Mouse (Mus musculus) liver, embryonic 16.5 days (tissue): ENCODE data around the gene St6galnac6. TPM values are rescaled to one million over a fixed set of nuclear protein-coding genes. Genes with fewer than 3 reads are reported as not detected.

Experiments
- ATAC-seq: fragments of 200-750 bp; cut with Nextera tagmentation; 2 replicates; pipeline ENCODE4 v1.8.0; 2017; ENCODE audit warnings: low read depth, mild to moderate bottlenecking, moderate number of reproducible peaks, moderate library complexity
- H3K27ac ChIP-seq: fragments of 300-500 bp; sonication (generic); 2 replicates; pipeline ENCODE4 v1.5.1; 2014; ENCODE audit warnings: mild to moderate bottlenecking, low read length
- H3K27me3 ChIP-seq: fragments of 300-500 bp; sonication (generic); 2 replicates; pipeline ENCODE4 v1.6.1; 2014; ENCODE audit warnings: low read depth, low read length, mixed read lengths; ENCODE audit not compliant: control insufficient read depth, insufficient read depth
- H3K36me3 ChIP-seq: fragments of 300-500 bp; sonication (generic); 2 replicates; pipeline ENCODE4 v1.6.1; 2014; ENCODE audit warnings: mild to moderate bottlenecking; ENCODE audit not compliant: control insufficient read depth, insufficient read depth
- H3K4me1 ChIP-seq: fragments of 300-500 bp; sonication (generic); 2 replicates; pipeline ENCODE4 v1.6.1; 2014; ENCODE audit warnings: low read depth, low read length, mixed read lengths; ENCODE audit not compliant: control insufficient read depth
- H3K4me2 ChIP-seq: fragments of 300-500 bp; sonication (generic); 2 replicates; pipeline ENCODE4 v1.6.1; 2014; ENCODE audit warnings: low read depth, low read length, mixed read lengths
- H3K4me3 ChIP-seq: fragments of 300-500 bp; sonication (generic); 2 replicates; pipeline ENCODE4 v1.5.1; 2014; ENCODE audit warnings: low read depth, mild to moderate bottlenecking, low read length
- H3K9ac ChIP-seq: fragments of 300-500 bp; sonication (generic); 2 replicates; pipeline ENCODE4 v1.6.1; 2014; ENCODE audit warnings: low read depth, low read length
- H3K9me3 ChIP-seq: fragments of 300-500 bp; sonication (generic); replicated peaks from 2 replicates; pipeline ENCODE4 v1.6.1; 2016; ENCODE audit warnings: low read length; ENCODE audit not compliant: control insufficient read depth
- WGBS: fragments of 180-500 bp; shearing (Covaris S2); extraction: QIAGEN DNeasy Blood & Tissue Kit; methylation state at CpG from one replicate; pipeline ENCODE4 v1.1.7; 2014; ENCODE audit not compliant: insufficient replicate concordance; 5-methylcytosine and 5-hydroxymethylcytosine counted together
- polyA plus RNA-seq: library from polyadenylated mRNA; unstranded; fragments of >200 nt; fragmentation: Nextera tagmentation; extraction: Ambion mirVana; gene quantifications from 2 replicates; pipeline ENCODE4 v1.2.1, GENCODE M21; 2015

St6galnac6 gene
- polyA plus RNA-seq = 12.0 and 12.8 TPM in 2 replicates

GRCm38 (mm10) chr2:32599409-32599808 is at the start of gene St6galnac6:
St6galnac6 (plus strand) TSS chr2:32599709.
- H3K36me3 ChIP-seq = no peaks in the 10 kb centered on the region
- ATAC-seq = no peak
- H3K9me3 ChIP-seq = no peaks in the 10 kb centered on the region
- 74% methylated on average over 3 of the region's 3 CpGs for WGBS
- peaks cover 16% of the 10 kb centered on the region for H3K4me1 ChIP-seq
- H3K4me2 ChIP-seq = no peak within 1 kb of the TSS
- no peak within 1 kb of the TSS for H3K4me3 ChIP-seq
- no peak within 1 kb of the TSS for H3K27ac ChIP-seq
- no peaks in the 10 kb centered on the region for H3K27me3 ChIP-seq
- H3K9ac ChIP-seq = no peak within 1 kb of the TSS

DNA sequence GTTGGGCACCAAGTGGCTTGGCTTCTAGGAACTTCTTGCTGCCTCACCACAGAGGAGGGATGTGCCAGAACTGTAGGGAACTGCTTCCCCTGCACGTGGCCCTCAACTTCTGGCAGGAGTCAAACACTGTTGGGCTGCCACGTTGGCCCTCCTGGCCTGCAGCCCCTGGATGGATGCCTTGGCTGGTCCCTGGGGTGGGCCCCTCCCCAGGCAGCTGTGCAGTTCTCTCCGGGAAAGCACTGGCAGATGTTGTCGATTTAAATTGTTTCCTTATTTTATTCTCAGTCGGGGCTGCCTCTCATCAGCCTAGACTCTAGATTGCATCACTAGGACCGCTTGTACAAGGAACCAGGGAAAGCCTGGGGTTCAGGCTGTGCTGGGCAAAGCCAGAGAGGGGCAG is 49.7 kb upstream of the St6galnac6 start:
- no peak overlapping the region for H3K9ac ChIP-seq

DNA sequence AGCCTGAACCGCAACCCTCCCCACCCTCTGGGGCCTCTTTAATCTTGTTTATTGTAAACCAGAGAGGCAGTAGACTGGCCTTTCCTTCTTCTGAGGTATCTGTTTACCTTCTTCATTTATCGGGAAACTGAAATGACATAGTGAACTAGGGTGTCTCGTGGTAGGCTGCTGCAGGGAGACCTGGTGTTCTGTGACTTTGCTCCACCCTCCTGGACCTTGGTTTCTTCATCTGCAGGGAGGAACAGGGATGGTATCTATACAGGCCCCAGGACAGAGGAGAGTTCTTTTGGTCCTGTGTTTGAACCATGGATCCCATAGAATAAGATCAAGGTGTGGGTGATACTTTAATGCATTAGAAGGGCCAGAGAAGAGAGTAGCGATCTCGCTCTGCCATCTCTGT is 48.3 kb upstream of the St6galnac6 start:
- Histone ChIP-seq H3K27me3 (no peaks in the 10 kb centered on the region), H3K36me3 (no peaks in the 10 kb centered on the region), H3K9ac (no peak overlapping the region), H3K4me3 (no peak overlapping the region), H3K9me3 (no peaks in the 10 kb centered on the region), H3K27ac (no peak overlapping the region), H3K4me2 (no peak overlapping the region), H3K4me1 (no peaks in the 10 kb centered on the region)
- no peak for ATAC-seq
- WGBS = 63% methylated on average over 5 of the region's 5 CpGs

More for the DNA sequence above, 49.7 kb upstream of the St6galnac6 start:
- H3K9me3 ChIP-seq = no peaks in the 10 kb centered on the region
- no peak for ATAC-seq
- no peak overlapping the region for H3K27ac ChIP-seq
- H3K4me2 ChIP-seq = no peak overlapping the region
- WGBS = 40% methylated on average over 6 of the region's 6 CpGs
- no peaks in the 10 kb centered on the region for H3K36me3 ChIP-seq
- H3K4me1 ChIP-seq = no peaks in the 10 kb centered on the region
- no peaks in the 10 kb centered on the region for H3K27me3 ChIP-seq
- no peak overlapping the region for H3K4me3 ChIP-seq

- Histone ChIP-seq H3K4me2 (no peak overlapping the region), H3K9me3 (no peaks in the 10 kb centered on the region)
Measured at GRCm38 (mm10) chr2:32553592-32554148, 45.8 kb upstream of the St6galnac6 start.

GRCm38 (mm10) chr2:32555484-32555883 is 44.0 kb upstream of the St6galnac6 start:
- Histone ChIP-seq H3K4me2 (no peak overlapping the region), H3K36me3 (no peaks in the 10 kb centered on the region), H3K27me3 (no peaks in the 10 kb centered on the region), H3K4me3 (no peak overlapping the region), H3K9me3 (no peaks in the 10 kb centered on the region), H3K27ac (no peak overlapping the region), H3K9ac (no peak overlapping the region), H3K4me1 (no peaks in the 10 kb centered on the region; the same call in 1 of the 2 replicates)
- no peak for ATAC-seq
- 49% methylated on average over 4 of the region's 4 CpGs for WGBS

More at GRCm38 (mm10) chr2:32553592-32554148, 45.8 kb upstream of the St6galnac6 start:
- Histone ChIP-seq H3K27me3 (no peaks in the 10 kb centered on the region), H3K4me1 (no peaks in the 10 kb centered on the region), H3K4me3 (no peak overlapping the region), H3K27ac (no peak overlapping the region), H3K9ac (no peak overlapping the region), H3K36me3 (no peaks in the 10 kb centered on the region)
- no peak for ATAC-seq
- 19% methylated on average over 7 of the region's 7 CpGs for WGBS

DNA sequence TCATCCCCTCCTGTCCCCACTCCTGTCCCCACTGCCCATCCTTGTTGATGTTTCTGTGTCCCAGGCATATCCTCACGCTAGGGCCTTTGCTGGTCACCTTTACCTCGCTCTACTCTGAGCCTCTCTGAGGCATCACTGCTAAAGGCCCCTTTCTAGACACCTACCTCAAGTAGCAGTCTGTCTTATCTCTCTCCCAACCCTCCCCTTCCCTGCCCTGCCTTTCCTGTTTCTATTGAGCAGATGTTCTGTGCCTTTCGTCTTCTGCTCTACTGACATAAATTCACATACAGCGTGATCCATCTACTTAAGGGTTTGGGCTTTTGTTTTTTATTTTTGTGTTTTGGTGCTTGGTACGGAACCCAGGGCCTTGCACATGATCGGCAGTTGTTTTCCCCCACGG is 43.5 kb upstream of the St6galnac6 start:
- no peaks in the 10 kb centered on the region; the same call in 1 of the 2 replicates for H3K4me1 ChIP-seq
- H3K4me3 ChIP-seq = no peak overlapping the region
- H3K9ac ChIP-seq = no peak overlapping the region
- no peaks in the 10 kb centered on the region for H3K36me3 ChIP-seq
- 46% methylated on average over 7 of the region's 7 CpGs for WGBS
- no peak overlapping the region for H3K27ac ChIP-seq
- no peak for ATAC-seq
- no peak overlapping the region for H3K4me2 ChIP-seq
- H3K27me3 ChIP-seq = no peaks in the 10 kb centered on the region
- H3K9me3 ChIP-seq = no peaks in the 10 kb centered on the region

GRCm38 (mm10) chr2:32559570-32559969 is 39.9 kb upstream of the St6galnac6 start:
- no peak for ATAC-seq
- 76% methylated on average over 5 of the region's 5 CpGs for WGBS
- H3K9ac ChIP-seq = no peak overlapping the region
- no peaks in the 10 kb centered on the region for H3K9me3 ChIP-seq
- no peaks in the 10 kb centered on the region; the same call in 1 of the 2 replicates for H3K4me1 ChIP-seq
- no peak overlapping the region for H3K27ac ChIP-seq
- H3K27me3 ChIP-seq = no peaks in the 10 kb centered on the region
- no peak overlapping the region for H3K4me3 ChIP-seq
- no peak overlapping the region for H3K4me2 ChIP-seq
- H3K36me3 ChIP-seq = no peaks in the 10 kb centered on the region

- H3K27me3 ChIP-seq = no peaks in the 10 kb centered on the region
- H3K36me3 ChIP-seq = 0 out of 2 replicates have a peak, but pooled peaks cover 2% of the 10 kb centered on the region
- 28% methylated on average over 4 of the region's 4 CpGs for WGBS
- H3K27ac ChIP-seq = no peak overlapping the region
- peaks cover 4% of the 10 kb centered on the region for H3K4me1 ChIP-seq
- H3K4me3 ChIP-seq = no peak overlapping the region
- ATAC-seq = no peak
- H3K4me2 ChIP-seq = no peak overlapping the region
- no peak overlapping the region for H3K9ac ChIP-seq
- H3K9me3 ChIP-seq = no peaks in the 10 kb centered on the region
Measured at GRCm38 (mm10) chr2:32566536-32567063, 32.9 kb upstream of the St6galnac6 start.

DNA sequence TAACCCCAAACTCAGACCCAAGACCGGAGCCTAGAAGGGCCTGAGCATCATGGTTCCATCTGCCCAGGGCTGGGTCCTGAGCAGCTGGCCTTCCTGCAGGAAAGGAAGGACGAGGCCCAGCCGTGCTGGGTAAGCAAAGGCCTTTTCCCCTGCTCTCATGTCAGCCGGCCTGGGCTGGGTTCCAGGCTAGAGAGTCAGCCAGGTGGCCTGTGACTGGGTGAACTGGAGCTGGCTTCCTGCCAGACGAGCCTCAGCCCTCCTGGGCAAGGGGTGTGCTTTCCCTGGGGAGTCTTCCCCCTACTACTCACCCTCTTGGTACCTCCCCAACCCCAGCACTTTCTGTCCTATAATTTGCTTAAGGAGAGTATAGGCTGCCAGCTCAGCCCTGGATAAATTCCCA is 31.4 kb upstream of the St6galnac6 start:
- H3K4me1 ChIP-seq = peaks cover 11% of the 10 kb centered on the region
- no peak overlapping the region for H3K27ac ChIP-seq
- no peaks in the 10 kb centered on the region for H3K27me3 ChIP-seq
- H3K9me3 ChIP-seq = no peaks in the 10 kb centered on the region
- H3K36me3 ChIP-seq = peaks cover 7% of the 10 kb centered on the region; the same call in 1 of the 2 replicates
- H3K9ac ChIP-seq = no peak overlapping the region
- no peak overlapping the region for H3K4me3 ChIP-seq
- H3K4me2 ChIP-seq = no peak overlapping the region
- ATAC-seq = no peak
- 45% methylated on average over 5 of the region's 5 CpGs for WGBS
